Mouse (Mus musculus): ENCODE results near the gene Slc12a6.

GRCm38 (mm10) chr2:112339736-112340135, 74.1 kb downstream of the Slc12a6 start:
- TF ChIP-seq POLR2A (IDR thresholded peaks at IDR 0.05; ENCODE audit: insufficient read depth, low read length) (no peak), CTCF (IDR thresholded peaks at IDR 0.05; ENCODE audit: low read depth, low read length) (peak; percentile 31), EP300 (IDR thresholded peaks at IDR 0.05; ENCODE audit: insufficient read depth, low read depth, low read length) (no peak)

Measured in ES-Bruce4 (cell line).